Mouse (Mus musculus) spleen, postnatal 4 days (tissue): Measurements from ENCODE around the gene Itgbl1.
"Not testable (repeated sequence)": the region's sequence is repeated elsewhere in the genome, so short reads cannot be mapped to it uniquely, and the experiment has no call there.

Experiments
- DNase-seq, 2 experiments: peaks; one replicate each; pipeline ENCODE4 v3.0.0; 2022; ENCODE audit warnings: low spot score in 2 of 2

The Itgbl1 gene

DNA sequence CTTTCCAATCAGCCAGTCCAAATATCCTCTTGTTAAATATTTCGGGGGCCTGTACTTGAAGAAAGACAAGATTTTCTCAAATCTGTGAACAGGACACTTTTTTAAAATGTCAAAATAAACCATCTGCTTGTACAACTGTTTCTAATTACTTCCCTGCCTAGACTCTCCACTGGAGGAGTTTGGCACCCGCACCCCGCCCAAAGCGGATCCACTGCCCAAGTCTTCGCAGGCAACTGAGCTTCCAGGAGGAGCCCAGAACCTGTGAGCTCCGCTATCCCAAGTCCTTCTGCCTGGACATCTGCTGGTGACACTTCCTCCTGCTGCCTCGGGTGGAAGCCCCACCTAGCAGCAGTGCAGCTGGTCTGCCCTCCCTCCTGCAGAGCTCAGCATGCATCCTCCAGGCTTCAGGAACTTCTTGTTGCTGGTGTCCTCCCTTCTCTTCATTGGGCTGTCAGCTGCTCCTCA lies at the start of gene Itgbl1:
Itgbl1 (plus strand) TSS at position 51 of the 465 bp plus-strand sequence.
- no peak for DNase-seq

DNA sequence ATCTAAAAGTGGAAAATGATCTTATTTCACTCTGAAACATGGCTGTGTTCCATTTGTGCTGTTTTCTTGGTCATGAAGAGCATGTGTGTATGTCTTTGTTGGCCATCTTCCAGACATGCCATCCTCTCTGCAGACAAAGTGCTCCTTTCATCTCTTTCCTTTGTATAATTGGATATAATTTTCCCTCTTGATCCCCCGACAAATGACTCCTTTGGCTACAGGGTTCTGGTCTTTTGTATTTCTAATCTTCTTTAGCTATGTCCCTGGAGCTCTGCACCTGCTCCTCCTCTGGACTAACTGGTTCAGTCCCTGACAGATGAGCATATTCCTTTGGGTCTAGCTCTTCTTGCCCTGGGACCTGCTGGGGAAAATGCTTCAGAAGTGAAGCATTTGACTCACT lies 36.8 kb upstream of the Itgbl1 start:
- no peak for DNase-seq

DNA sequence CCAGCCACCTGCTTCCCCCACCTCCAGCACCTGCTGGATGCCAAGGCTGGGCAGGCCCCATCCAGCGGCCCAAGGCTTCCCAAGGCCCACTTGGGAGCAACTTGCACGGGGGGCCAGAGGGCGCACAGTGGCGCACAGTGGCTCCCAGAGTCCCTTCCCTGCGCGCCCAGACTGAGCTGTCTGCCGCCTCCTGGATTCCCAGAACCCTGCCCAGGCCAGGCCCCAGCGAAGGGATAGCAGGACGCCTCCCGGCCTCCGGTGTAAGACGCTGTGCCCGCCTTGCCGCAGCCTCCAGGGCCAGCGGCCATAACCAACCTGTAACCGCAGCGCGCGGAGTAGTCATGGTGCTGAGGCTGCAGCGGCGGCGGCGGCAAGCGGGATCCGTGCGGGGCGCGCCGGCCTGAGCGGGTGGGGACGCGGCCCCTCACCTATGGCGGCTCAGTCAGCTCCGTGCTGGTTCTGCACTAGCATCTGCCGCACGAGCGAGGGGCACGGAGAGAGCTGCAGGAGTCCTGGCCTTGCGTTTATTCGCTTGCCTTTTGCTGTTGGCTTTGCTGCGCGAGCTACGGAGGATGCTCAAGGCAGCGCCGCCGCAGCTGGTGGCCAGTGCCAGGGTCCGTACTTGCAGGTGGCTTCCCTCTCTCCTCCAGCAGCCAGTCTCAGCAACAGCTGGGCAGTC lies 33.1 kb upstream of the Itgbl1 start, which contains the start of gene Nalcn:
Nalcn (minus strand) TSS at position 644 of the 679 bp plus-strand sequence.
- no peak for DNase-seq

DNA sequence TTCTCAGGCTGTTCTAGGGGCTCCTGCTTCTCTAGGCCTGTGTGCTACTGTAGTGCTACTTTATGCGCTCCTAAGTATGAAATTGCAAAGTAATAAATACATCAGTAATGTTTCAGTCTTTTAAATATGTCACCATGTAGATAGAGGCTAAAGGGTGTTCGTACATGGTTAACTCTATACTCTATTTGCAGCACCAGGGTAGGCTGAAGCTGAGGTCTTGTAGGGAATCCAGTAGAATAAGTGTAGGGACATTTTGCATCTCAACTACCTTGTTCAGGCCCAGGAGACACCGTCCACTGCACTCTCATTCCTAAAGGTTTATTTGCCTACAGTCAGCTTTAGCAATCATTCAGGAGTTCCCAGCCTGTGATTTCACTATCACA lies 32.6 kb upstream of the Itgbl1 start:
- no peak for DNase-seq

GRCm38 (mm10) chr14:123661091-123661491 lies 1.3 kb downstream of the Itgbl1 start:
- DNase-seq, result peak; percentile 20 to 61

- no peak for DNase-seq
These were observed 2.6 kb downstream of the Itgbl1 start for GRCm38 (mm10) chr14:123662386-123662785.

DNA sequence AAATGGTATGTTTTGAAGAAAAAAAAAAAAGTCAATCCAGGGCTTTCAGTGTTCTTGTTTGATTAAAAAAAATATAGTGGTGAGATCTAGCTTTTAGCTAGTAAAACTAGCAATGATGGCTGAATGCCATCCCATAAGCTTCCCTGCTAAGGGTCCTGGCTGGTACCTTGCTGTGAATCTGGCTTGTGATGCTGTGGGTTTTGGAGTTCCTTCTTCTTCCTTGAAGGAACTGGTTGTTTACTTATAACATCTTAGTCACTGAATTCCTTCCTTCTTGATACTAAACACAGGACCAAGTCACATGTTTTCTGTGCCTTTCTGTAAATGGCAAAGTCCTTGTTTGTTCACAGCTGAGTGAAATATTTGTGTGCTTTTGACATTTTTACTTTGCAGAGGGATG lies 3.4 kb downstream of the Itgbl1 start:
- DNase-seq, result no peak

- DNase-seq, result no peak
These were observed 4.7 kb downstream of the Itgbl1 start for GRCm38 (mm10) chr14:123664451-123664850.

DNA sequence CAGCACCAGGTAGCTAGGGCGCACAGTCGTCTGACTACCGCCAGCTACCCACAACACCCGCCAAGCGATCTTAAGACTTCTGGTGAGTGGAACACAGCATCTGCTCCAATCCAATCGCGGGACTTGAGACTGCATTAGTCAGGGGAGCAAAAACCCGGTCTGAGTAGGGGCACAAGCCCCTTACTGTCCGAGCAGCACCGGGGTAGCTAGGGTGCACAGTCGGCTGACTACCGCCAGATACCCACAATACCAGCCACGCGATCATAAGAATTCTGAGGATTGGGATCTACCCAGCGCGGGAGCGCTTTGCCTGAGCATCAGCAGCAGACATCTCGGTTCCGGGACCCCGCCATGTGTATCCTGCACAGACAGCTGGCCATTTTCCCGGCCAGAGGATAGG lies 11.3 kb downstream of the Itgbl1 start:
- DNase-seq, result not testable (repeated sequence)

GRCm38 (mm10) chr14:123678091-123678490 lies 18.3 kb downstream of the Itgbl1 start:
- no peak for DNase-seq

GRCm38 (mm10) chr14:123714751-123715150 lies 55.0 kb downstream of the Itgbl1 start:
- no peak for DNase-seq

GRCm38 (mm10) chr14:123742055-123742454 lies 82.3 kb downstream of the Itgbl1 start:
- no peak for DNase-seq

GRCm38 (mm10) chr14:123751017-123751416 lies 91.2 kb downstream of the Itgbl1 start:
- DNase-seq, result no peak

DNA sequence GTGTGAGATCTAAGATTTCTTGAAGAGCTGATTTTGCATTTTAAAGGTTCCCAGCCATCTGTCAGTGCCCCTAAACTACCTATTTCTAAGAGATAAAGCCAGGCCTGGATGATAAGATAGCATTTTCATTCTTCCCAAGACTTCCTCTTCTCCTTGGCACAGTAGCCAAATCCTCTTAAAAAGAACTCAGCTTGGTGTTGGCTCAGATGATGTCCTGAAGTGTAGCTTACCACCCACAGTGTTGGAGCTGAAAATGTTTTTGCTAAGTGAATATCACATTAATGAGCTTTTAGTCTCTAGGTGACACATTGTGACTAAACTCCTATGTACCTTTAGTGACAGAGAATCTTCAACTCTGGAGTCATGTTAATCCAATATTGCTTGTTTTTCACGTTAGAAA lies 99.8 kb downstream of the Itgbl1 start:
- no peak for DNase-seq

GRCm38 (mm10) chr14:123760079-123760478 lies 100.3 kb downstream of the Itgbl1 start:
- DNase-seq, result no peak

GRCm38 (mm10) chr14:123801744-123802143 lies 142.0 kb downstream of the Itgbl1 start:
- no peak for DNase-seq

DNA sequence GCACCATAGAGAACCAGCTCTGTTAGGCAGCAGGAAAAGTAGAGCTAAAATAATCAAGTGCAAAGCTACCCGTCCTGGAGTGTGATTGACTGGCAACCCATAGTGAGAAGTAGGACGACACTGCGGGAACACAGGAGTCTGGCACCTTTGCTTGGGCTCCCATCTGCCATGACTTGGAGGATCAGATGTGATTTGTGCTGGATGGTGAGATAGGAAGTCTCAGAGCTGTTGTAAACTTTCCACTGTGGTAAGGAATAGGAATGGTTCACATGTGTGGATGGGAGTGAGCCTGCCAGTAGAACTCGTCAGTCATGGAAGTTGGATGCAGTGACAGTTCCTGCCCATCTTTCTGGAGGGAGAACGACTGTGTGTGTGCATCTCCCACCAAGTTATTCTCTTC lies 177.9 kb downstream of the Itgbl1 start:
- DNase-seq, result no peak

DNA sequence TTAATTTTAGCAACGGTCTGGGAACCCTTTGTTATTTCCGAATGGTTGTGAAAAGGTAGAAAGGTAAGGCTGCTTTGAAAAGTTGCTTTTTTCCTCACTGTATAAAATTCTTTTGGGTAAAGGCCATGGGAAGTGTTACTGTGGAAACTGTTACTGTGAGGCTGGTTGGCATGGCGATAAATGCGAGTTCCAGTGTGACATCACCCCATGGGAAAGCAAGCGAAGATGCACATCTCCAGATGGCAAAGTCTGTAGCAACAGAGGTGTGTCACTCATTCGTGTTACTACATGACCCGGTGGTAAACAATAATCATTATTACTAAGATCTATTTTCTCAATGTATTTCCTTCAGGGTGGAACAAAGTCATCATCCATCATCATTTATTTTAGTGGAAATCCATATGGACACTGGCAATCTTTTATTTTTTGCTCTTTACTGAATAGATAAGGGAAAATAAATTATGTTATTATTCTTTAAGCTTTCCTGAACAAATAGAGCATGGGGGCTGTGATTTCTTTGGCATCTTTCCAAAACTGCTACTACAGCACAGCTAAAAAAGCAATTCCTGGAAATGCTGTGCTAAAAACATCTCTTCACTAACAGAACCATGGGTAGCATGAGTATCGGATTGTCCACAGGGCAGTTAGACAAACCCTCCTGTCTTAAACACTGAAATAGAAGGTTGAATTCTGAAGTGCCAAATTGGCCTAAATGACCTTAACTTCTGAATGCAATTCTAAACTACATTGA lies 184.1 kb downstream of the Itgbl1 start:
- no peak for DNase-seq

GRCm38 (mm10) chr14:123864531-123864930 lies 204.8 kb downstream of the Itgbl1 start:
- no peak for DNase-seq

- no peak for DNase-seq
These were observed 206.3 kb downstream of the Itgbl1 start for GRCm38 (mm10) chr14:123865779-123866726.

DNA sequence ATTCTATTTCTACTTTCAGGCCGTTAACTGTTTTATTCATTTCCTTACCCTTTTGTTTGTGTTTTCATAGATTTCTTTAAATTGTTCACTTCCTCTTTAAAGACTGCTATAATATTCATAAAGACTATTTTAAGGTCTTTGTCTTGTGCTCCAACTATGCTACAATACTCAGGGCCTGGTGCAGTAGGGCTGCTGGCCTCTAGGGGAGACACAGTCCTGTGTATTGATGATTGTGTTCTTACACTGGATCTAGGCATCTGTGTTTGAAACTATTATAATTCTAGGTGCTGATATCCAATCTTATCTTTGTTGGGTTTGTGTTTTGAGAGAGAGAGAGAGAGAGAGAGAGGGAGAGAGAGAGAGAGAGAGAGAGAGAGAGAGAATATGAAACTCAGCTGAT lies 268.1 kb downstream of the Itgbl1 start:
- DNase-seq, result no peak

- no peak for DNase-seq
These were observed 306.8 kb downstream of the Itgbl1 start for GRCm38 (mm10) chr14:123966531-123966930.
